Mouse (Mus musculus): ENCODE measurements at regions not wholly inside any gene's neighbourhood (a gene's known extent, or its start where the extent isn't known, plus 50 kb on each side); places are given as distances from the start of the nearest gene placed in this dataset.
A peak's percentile ranks its signal among the peaks of the same experiment; 100 is the strongest.
"Not testable (repeated sequence)": the region's sequence is repeated elsewhere in the genome, so short reads cannot be mapped to it uniquely, and the experiment has no call there.

- no peak for DNase-seq (ENCODE audit: low spot score in 2 of 2)
These were observed 72.5 kb upstream of the Ccdc122 start for GRCm38 (mm10) chr14:76964046-76964445.

- DNase-seq (ENCODE audit: low spot score in 2 of 2) = peak; percentile 68 to 80
These were observed 77.7 kb upstream of the Ccdc122 start for GRCm38 (mm10) chr14:76958875-76959274.

- DNase-seq (ENCODE audit: low spot score in 2 of 2) = no peak
These were observed 79.4 kb upstream of the Ccdc122 start for GRCm38 (mm10) chr14:76957136-76957535.

- no peak for DNase-seq (ENCODE audit: low spot score in 2 of 2)
These were observed 83.4 kb upstream of the Ccdc122 start for GRCm38 (mm10) chr14:76953171-76953570.

GRCm38 (mm10) chr14:76951450-76951849 is 85.1 kb upstream of the Ccdc122 start:
- peak in 1 of 2 experiments; percentile 56 for DNase-seq (ENCODE audit: low spot score in 2 of 2)

- no peak for DNase-seq (ENCODE audit: low spot score in 2 of 2)
These were observed 87.2 kb upstream of the Ccdc122 start for GRCm38 (mm10) chr14:76949388-76949787.

- no peak for DNase-seq (ENCODE audit: low spot score in 2 of 2)
These were observed 87.6 kb upstream of the Ccdc122 start for GRCm38 (mm10) chr14:76948948-76949347.

GRCm38 (mm10) chr14:76948481-76948880 is 88.1 kb upstream of the Ccdc122 start:
- no peak for DNase-seq (ENCODE audit: low spot score in 2 of 2)

- DNase-seq (ENCODE audit: low spot score in 2 of 2) = no peak
These were observed 89.4 kb upstream of the Ccdc122 start for GRCm38 (mm10) chr14:76947148-76947547.

GRCm38 (mm10) chr14:76945626-76946025 is 90.9 kb upstream of the Ccdc122 start:
- DNase-seq (ENCODE audit: low spot score in 2 of 2) = no peak

- DNase-seq (ENCODE audit: low spot score in 2 of 2) = no peak
These were observed 94.9 kb upstream of the Ccdc122 start for GRCm38 (mm10) chr14:76941474-76942212.

- no peak for DNase-seq (ENCODE audit: low spot score in 2 of 2)
These were observed 96.1 kb upstream of the Ccdc122 start for GRCm38 (mm10) chr14:76940507-76940906.

- peak in 1 of 2 experiments; percentile 35 for DNase-seq (ENCODE audit: low spot score in 2 of 2)
These were observed 99.9 kb upstream of the Ccdc122 start for GRCm38 (mm10) chr14:76936671-76937070.

GRCm38 (mm10) chr14:76936051-76936450 is 100.5 kb upstream of the Ccdc122 start:
- not testable (repeated sequence) for DNase-seq (ENCODE audit: low spot score in 2 of 2)

- no peak for DNase-seq (ENCODE audit: low spot score in 2 of 2)
These were observed 101.1 kb upstream of the Ccdc122 start for GRCm38 (mm10) chr14:76935453-76935852.

GRCm38 (mm10) chr14:76932890-76933289 is 103.7 kb upstream of the Ccdc122 start:
- no peak for DNase-seq (ENCODE audit: low spot score in 2 of 2)

GRCm38 (mm10) chr14:76931398-76931797 is 105.2 kb upstream of the Ccdc122 start:
- no peak for DNase-seq (ENCODE audit: low spot score in 2 of 2)

- DNase-seq (ENCODE audit: low spot score in 2 of 2) = no peak
These were observed 107.0 kb upstream of the Ccdc122 start for GRCm38 (mm10) chr14:76929562-76929961.

GRCm38 (mm10) chr14:76928706-76929105 is 107.9 kb upstream of the Ccdc122 start:
- DNase-seq (ENCODE audit: low spot score in 2 of 2) = no peak

- no peak for DNase-seq (ENCODE audit: low spot score in 2 of 2)
These were observed 109.2 kb upstream of the Ccdc122 start for GRCm38 (mm10) chr14:76927245-76927806.

- DNase-seq (ENCODE audit: low spot score in 2 of 2) = no peak
These were observed 110.2 kb upstream of the Ccdc122 start for GRCm38 (mm10) chr14:76926416-76926815.

GRCm38 (mm10) chr14:76922399-76922939 is 114.1 kb upstream of the Ccdc122 start:
- DNase-seq (ENCODE audit: low spot score in 2 of 2) = no peak

- DNase-seq (ENCODE audit: low spot score in 2 of 2) = no peak
These were observed 118.5 kb upstream of the Ccdc122 start for GRCm38 (mm10) chr14:76918091-76918490.

Data from layer of hippocampus, adult 18-20 months (tissue).